Mouse (Mus musculus) MN1 (cell line): ENCODE measurements around the gene Lrmda.

ENCODE experiments used
- DNase-seq: peaks from one replicate; pipeline ENCODE4 v3.0.0-alpha.2; 2016; ENCODE audit warnings: low spot score

Lrmda gene

DNA sequence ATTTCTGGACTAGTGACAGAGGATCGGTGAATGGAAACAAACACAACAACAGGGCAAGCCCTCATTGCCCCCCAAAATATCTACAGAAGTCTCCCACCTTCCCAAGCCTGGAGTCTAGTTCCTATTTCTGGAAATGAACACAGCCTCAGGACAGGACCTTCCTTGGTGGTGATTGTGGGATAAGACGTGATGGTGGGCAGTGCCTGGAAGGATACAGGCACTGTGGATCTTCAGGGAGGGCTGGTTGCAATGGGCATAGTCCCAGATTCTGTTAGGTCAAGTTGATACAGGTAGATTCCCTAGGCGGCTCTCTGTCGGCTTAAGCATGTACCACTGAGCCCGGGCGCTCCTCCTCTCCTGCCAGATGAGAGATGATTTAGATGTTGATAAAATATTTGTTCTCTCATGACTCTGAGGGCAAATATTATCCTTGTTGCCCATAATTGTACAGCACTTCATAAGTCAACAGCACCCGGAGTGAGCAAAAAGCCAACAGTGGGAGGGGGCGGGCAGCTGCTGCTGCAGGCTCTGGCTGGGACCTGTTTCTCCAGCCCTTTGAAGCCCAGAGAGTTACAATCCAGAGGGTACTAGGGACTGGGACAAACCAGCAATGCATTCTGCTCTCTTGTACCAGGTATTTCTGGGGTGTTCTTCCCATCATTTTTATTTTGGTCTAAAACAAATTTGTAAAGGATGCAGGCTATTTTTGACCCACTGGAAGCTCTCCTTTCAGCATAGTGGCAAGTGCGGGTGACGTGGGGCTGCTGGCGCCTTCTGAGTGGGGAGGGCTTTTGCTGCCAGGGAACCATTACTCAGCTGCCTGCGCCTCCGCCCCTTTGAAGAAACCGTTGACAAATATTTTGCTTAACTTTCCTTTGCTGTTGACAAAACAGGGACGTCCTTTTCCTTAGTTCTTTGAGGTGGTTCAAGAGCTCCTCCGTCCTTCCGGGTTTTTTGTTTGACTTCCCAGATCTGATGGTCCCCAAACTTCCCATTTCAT lies 630.8 kb downstream of the Lrmda start:
- no peak for DNase-seq

DNA sequence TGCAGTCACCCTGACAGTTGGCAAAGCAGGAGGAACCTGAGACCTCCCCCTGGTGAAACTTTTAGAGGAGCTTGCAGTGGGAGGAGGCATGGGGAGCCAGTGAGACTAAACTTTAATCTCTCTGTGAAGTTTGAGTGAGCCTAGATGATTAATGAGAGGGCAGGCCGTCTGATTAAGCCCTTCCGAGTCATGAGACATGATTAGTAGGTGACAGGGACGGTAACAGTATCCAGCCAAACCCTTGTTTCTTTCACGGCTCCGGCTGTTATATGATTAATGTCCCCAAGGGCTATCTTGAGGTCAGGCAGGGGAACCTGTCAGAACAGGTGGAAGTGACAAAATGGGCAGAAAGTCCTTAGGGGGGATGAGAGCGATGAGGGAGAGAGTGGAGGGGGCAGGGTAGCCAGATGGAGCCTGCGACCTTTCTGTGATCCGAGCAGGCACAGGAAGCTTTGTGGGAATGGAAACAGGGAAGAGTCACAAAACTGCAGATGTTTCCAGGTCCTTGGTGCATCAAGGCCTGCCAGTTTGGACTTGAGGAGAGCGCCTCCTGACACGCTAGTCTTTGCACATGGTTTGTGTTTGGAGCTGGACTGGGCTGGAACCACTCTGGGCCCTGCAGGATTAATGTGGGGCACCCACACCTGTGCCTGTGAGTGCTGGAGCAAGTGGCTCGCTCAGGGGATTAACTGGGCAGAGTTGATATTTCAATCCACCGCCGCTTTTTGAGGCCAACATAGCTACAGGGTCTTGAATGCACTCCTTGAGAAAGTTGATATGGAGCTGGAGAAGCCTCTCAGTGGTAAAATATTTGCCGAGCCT lies 631.8 kb downstream of the Lrmda start:
- DNase-seq: no peak

DNA sequence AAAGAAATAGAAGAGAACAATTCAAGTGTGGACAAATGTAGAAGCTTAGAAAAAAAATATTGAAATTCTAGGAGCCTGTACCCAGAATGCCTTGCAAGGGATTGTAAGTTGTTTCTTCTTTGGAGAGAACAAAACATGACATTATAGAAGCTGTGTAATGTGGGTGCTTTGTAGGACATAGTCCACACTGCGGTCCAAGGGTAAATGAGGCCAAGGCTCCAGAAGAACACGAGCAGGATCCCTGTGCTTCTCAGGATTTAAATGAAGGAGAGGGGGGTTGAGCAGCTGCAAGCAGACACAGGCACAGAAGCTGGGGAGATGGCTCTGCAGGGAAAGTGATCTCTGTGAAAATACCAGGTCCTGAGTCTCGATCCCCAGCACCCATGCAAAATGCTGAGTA lies 643.0 kb downstream of the Lrmda start:
- no peak for DNase-seq

DNA sequence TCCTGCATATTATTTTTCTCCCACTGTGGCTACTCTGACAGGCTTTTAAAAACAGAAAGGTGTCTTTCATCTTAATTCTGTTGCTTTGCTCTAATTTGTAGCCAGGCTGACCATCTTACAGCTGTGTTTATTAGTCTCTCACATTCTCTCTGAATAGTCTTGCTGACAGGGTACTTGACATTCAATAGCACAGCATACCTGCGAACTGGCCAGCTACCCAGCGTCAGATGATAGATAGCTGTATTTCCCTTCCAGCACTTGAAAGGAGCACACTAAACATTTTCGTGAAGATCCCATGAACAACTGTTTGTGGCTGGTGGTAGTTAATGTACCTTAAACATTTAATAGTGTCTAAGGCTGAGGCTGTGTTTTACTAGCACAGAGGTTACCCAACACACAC lies 646.9 kb downstream of the Lrmda start:
- DNase-seq: no peak

DNA sequence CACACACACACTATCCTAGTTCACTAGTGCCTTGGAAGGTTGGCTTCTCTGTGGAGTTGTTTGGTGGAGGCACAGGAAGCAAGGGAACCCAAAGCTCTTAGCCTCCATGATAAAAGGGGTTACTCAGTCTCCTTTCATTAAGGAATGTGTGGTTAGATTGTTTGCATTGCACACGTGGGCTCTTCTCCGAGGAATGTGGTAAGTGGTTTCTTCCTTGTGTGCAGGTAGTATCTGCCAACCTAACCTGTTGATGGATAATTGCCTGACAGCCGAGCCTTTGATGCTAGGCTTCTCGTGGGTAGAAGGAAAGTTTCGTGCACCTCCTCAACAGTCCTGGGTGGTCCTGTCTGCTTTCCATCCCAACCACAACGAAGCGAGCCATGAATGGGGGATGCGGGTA lies 648.8 kb downstream of the Lrmda start:
- no peak for DNase-seq

DNA sequence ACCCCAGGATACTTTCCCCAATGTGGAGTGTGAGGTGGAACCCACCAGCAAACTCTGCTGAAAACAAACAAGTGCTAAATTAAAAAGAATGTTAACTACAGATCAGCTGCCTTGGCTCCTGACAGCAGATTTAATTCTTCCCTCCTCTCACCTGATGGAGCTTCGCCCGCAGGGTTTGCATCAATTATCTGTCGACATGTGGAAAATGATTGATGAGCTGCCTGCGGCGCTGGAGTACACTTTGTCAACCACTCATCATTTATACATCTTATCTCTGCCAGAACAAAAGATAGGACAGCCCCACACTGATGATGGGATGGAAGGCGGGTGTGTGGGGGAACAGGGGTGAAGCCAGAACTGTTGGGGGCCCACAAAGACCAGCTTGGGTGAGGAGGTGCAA lies 649.2 kb downstream of the Lrmda start:
- DNase-seq: no peak

DNA sequence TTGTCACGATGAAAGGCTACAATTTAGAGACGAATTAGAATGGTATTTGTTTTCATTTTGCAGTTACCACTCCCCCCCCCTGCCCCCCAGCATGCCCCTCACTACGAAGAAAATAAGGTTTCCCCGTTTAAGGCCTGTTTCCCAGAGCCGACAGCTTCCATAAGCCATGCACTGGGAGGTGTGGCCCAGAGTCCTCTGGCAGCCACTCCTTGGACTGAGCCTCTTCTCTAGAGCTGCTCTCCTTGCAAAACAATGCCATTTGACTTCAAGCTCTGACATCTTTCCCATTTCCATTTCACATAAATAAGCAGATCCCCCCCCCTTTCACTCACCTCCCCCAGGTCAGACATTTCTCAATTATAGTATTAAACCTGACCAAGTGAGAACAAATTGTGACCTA lies 654.1 kb downstream of the Lrmda start:
- DNase-seq: no peak

DNA sequence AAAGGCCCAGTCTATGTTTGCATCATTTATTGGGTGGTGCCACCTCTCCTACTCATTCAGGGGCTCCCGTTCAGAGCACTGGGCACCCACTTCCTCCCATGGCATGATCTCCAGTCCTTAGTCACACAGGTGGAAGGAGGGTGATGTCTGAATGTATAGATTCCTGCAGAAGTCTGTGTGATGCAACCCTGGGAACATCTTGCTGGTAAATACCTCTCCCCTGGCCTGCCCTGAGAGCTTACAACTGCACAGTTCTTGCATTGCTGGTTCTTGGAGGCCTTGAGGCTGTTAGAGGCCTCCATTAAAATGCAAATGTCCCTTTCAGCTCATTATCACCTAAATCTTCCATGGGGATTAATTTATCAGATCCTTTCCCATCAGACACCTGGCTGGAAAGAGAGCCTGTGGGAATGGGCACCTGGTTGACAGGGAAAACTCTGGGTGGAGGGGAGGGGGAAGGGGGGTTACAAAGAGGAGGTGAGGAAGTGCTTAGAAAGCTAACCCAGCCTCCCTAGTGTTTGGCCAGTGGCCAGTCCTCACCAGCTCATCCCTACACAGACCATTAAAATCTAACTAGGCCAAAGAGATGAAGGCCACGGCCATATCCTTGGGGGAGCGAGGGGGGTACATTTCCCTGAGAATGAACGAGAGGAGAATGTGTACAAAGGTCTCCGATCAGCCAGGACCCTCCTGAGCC lies 659.6 kb downstream of the Lrmda start:
- DNase-seq: no peak

DNA sequence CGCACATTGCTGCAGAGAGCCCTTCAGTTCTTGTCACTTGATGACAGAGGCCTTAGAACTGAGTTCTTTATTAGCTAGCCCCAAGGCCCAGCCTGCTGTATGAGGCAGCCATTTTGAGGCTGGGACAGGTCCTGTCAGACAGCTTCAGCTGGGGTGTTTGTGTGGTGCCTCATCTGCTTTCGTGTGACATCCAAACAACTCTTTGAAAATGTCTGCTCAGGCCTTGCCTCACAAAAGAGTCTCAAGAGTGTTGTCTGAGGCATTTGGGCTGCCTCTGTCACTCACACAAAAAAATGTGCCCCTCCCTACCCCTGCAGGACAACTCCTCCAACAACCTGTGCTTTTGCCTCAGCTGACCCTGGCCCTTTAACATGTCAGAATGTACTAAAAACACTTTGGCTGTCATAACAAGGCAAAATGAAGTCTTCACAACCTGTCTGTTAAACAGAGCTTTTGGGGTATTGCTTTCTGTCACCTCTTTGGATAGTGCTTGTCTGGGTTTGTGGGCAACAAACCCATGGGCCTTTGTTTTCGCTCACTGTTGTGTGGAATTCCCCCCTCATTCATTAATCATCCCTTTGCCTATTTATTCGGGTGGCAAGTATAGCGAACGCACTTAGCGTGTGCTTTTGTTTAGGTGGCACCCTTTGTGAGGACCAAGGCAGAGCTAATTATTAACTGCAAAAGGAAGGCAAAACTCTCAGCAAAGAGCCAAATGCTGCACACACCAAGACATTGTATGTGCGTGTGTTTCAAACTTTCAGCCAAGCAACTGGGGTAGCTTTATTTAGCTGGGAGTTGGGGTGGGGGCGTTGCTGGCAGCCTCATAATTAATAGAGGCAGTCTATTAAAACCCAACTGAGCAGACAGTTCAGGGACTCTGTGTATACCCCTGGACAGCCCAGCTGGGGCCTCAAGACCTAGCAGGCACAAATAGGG lies 660.5 kb downstream of the Lrmda start:
- no peak for DNase-seq

DNA sequence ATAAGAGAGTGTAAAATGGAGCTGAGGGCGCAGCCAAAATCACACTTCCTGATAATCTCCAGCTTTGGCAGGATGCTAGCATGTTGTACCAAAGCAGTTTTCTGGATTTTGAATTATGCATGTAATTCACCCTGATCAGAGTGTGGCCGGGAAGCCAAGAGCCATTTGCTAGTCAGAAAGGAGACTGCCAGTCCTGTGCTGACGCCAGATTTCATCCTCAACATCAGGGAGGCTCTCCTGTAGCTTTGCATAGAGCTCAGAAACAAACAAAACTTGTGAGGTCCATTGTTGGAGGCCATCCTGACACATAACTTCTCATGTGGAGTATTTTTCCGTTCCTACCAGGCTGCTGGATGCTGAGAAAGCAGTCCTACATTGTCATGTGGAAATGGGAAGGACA lies 667.4 kb downstream of the Lrmda start:
- DNase-seq: no peak

DNA sequence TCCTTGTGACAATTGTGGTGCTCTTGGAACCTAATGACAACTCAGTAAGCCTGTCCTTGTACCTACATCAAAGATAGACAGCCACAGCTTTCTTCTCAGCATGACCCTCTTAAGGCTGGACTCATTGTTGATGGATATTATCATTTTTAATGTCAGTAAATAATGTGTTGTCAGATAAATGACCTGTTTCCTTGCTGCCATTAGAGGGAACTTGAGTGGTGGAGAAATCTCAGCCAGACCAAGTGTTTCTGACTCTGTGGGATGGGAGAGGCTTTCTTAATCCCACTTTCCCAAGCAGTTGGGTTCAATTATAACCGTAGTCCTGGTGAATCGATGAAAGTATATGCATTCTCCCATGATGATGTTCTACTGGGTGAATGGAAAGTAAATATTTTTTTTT lies 668.9 kb downstream of the Lrmda start:
- DNase-seq: no peak

DNA sequence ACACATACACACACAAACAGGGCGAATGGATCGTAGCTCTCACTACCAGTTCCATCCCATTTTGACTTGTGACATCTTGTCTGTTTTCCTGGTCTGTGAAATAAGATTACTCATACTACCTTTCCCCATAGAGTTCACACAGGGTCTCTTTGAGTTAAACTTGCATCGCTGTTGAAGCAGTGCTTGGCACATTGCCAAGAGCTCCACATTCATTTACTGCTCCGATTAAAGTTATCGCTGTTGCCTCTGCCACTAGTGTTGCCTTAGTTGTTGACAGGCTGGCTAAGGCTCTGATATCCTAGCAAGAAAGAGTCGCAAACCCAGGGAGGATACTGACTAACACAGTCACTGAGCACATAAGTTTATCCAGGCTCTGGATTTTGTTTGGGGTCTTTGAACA lies 675.9 kb downstream of the Lrmda start:
- DNase-seq: peak; percentile 18

DNA sequence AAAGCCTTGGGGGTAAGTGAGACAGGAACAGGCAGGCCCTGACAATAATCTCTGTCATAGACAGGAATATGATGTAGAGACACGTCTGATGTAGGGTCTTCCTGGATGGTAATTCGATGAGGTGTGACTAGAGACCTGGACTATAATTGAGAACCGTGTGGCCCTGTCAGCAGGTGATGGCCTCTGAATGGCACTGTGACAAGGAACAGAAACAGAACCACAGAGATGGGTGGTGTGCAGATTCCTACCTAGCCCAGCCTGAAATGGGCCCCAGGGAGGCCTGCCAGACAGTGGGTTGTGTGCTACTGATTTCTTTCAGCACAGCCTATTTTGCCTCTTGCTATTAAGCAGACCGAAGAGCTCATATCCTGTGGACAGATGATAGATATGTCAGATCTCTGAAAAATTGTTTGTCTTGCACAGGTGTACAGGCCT lies 676.4 kb downstream of the Lrmda start:
- DNase-seq: no peak

DNA sequence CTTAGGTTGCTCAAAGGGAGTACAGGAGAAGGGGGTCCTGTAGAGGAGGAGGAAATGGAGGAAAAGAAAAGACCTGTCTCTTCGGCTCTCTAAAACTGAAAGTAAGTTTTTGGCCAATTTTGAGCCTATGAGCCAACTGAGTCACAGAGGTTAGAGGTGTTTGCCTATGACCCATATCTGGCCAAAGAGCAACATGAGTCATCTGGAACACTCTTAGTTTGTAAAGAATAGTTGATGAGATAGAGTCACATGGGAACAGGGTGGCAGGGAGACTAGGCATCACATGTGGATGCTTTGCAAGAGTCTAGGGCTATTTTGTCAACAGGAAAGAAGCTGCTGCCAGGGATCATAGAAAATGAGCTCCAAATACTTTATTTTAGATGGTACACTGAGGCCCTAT lies 680.7 kb downstream of the Lrmda start:
- DNase-seq: no peak

DNA sequence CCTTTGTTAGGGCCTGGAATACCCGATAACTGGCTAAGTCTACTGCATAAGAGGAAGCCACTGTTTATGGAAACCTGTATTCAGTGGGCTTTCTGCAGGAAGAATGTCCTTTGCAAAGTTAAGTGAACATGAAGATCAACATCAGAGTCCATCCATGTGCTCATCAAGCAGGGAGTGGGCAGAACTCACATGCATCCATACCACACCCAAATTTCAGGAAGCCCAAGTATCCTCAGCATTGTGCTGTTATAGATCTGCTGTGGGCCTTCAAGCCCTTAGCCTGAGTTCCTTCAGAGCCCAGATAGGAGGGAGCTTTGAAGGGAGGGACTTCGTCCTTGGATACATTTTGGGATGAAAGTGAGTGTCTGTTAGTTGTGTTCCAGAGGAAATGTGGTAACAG lies 681.2 kb downstream of the Lrmda start:
- no peak for DNase-seq

DNA sequence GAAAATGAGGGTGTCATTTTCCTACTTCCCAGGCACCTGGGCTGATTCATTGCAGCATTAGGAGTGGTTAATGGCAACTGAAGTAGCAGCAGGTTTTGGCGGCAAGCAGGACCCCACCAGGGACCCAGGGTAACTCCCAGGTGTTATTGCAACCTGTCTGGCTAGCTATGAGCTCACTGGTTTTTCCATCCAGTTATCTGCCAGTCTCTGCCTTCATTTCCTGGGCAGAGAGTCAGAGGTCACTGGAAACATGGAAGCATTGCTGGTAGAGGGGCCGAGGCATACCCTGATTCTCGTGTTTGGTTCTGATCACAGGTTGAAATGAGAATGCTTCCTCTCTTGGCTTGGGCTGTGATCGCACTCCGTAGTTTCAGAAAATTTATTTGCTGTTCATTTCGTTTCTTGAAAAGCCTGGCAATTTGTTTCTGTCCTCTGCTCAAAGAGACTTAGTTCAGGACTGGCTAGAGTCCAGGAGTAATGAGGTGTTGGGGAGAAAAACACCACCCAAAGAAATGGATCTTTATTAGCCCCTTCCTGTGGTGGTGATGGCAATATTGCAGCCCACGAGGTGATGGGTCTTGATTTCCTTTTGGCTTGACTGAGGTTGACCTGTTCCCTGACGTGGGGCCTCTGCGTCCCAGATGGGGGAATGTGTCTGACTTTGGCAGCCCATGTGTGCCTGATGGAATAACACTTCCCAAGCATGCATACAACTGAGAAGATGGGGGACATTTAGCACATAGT lies 688.6 kb downstream of the Lrmda start:
- DNase-seq: no peak

DNA sequence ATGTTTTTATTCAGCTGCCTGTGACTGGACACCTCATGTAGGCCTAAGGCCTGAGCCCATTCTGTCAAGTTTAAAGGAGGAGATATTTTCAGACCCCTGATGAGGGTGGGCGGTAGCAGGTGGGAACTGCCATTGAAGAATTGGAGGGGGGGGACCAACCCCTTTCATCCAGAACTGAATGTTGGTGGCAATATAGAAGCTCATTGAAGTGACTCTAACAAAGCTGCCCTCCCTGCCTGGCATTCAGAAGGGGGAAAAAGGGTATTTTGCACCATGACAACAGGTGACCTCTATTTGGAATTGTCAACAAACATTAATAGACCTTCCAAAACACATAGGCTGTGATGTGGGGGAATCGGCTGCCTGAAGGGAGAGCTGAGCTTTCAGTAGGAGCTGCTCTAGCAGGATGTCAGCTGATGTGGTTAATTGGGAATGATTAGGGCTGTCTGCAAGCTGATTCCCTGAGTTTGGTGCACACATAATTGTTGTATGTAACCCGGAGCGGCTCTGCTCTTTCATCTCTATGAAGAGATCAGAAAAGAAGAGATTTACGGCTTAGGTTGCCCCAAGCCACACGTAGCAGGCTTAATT lies 690.7 kb downstream of the Lrmda start:
- peak; percentile 6 for DNase-seq

DNA sequence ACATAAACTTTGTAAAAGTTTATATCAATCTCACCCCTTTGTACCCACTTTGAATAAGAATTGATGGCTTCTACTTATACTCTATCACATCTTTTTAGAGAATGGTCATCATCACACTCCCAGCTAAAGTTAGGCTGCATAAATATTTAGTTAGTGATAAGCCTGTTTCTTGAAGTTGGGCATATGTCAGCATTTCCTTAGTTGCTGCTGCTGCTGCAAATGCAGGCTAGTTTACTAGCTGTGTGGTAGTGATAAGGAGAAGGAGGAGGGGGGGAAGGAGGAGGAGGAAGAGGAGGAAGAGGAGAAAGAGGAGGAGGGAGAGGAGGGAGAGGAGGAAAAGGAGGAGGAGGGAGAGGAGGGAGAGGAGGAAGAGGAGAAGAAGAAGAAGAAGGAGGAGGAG lies 692.9 kb downstream of the Lrmda start:
- no peak for DNase-seq

DNA sequence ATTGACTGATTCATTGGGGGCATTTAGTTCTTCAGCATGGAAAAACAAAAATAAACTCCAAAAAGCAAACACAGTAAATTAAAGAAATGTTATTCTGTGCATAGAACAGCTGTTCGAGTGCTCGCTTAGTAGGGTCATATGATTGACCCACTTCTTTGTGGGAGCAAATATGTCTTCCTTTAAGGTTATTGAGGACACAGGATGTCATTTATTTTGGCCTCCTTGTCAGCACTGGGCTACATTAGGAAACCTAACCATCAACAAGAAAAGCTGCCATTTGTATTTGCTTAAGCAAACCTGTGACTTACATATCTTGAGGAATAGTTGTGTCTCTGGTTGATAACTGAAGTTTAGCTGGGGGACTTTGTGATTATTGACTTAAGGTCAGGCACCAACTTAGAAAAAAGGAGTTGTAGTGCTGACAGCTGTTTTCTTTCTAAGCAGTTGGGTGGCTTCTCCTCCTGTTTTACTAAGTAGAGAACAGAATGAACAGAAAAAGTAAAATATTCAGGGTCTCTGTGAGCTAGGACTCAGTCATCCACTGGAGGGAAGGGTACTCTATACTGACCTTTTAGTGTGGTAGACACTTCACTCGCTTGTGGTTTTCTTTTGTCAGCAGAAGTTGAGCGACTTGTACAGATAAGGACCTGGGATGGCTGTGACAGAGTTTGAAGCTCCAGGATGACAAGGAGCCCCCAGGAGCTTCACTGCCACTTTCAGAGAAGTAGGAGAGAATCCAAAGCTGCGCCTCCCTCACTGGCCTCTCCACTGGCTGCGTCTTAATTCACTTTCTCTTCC lies 696.3 kb downstream of the Lrmda start:
- no peak for DNase-seq
